Mouse (Mus musculus): ENCODE measurements at regions not wholly inside any gene's neighbourhood (a gene's known extent, or its start where the extent isn't known, plus 50 kb on each side); places are given as distances from the start of the nearest gene placed in this dataset.

DNA sequence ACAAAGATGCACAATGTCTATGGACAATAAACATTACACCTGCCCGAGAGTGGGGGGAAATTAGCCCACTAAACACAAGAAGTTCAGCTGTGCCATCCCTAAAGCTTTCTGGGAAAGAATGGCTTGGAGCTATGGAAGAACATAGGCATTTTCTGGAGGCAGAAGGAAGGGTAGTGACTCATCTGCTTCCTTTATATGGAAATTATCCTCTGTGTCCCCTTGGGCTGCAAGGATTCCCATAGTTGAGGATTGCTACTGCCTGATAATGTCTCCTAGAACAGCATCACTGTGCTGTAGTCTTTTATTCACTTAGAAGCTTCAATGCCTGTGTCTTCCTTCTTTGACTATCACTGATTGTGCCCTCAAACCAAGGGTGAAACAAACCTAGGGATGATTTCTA, 157.3 kb upstream of the Rnd3 start:
- TF ChIP-seq CTCF (IDR thresholded peaks at IDR 0.05; ENCODE audit: control insufficient read depth, insufficient read depth, insufficient replicate concordance, low read depth, low read length) (no peak), POLR2A (IDR thresholded peaks at IDR 0.05; ENCODE audit: control insufficient read depth, low read depth, low read length) (no peak)
